Mouse (Mus musculus) forebrain, embryonic 10.5 days (tissue): ENCODE measurements around the gene Mmaa. TPM values are rescaled to one million over a fixed set of nuclear protein-coding genes. Genes with fewer than 3 reads are reported as not detected.
A peak's percentile ranks its signal among the peaks of the same experiment; 100 is the strongest.

Source experiments
- DNase-seq: peaks from one replicate; pipeline ENCODE4 v3.0.0-alpha.2; 2017; ENCODE audit warnings: low spot score; ENCODE audit errors: extremely low spot score
- H3K27ac ChIP-seq: fragments of 300-500 bp; sonication (generic); 2 replicates; pipeline ENCODE4 v1.5.1; 2016; ENCODE audit warnings: mild to moderate bottlenecking
- H3K27me3 ChIP-seq: fragments of 300-500 bp; sonication (generic); 2 replicates; pipeline ENCODE4 v1.6.1; 2016; ENCODE audit warnings: mild to moderate bottlenecking; ENCODE audit not compliant: poor library complexity, severe bottlenecking
- H3K36me3 ChIP-seq: fragments of 300-500 bp; sonication (generic); replicated peaks from 2 replicates; pipeline ENCODE4 v1.6.1; 2016; ENCODE audit warnings: mild to moderate bottlenecking, moderate library complexity
- H3K4me1 ChIP-seq: fragments of 300-500 bp; sonication (generic); 2 replicates; pipeline ENCODE4 v1.6.1; 2016
- H3K4me3 ChIP-seq: fragments of 300-500 bp; sonication (generic); 2 replicates; pipeline ENCODE4 v1.5.1; 2016; ENCODE audit warnings: mild to moderate bottlenecking, moderate library complexity
- H3K9me3 ChIP-seq: fragments of 300-500 bp; sonication (generic); 2 replicates; pipeline ENCODE4 v1.6.1; 2016; ENCODE audit warnings: mild to moderate bottlenecking, moderate library complexity
- WGBS: fragments of 180-500 bp; shearing (Covaris S2); methylation state at CpG from one replicate; pipeline ENCODE4 v1.1.7; 2016; 5-methylcytosine and 5-hydroxymethylcytosine counted together
- polyA plus RNA-seq: library from polyadenylated mRNA; unstranded; fragments of >200 nt; fragmentation: Nextera tagmentation; extraction: Ambion mirVana; gene quantifications from 2 replicates; pipeline ENCODE4 v1.2.1, GENCODE M21; 2016

The Mmaa gene
- polyA plus RNA-seq, 1 experiment from 2014 or later = 11.3 TPM

GRCm38 (mm10) chr8:79239320-79239719, 55.4 kb downstream of the Mmaa start:
- Histone ChIP-seq H3K36me3 (no peaks in the 10 kb centered on the region), H3K4me3 (no peak overlapping the region), H3K27me3 (no peaks in the 10 kb centered on the region), H3K27ac (no peak overlapping the region), H3K9me3 (no peaks in the 10 kb centered on the region), H3K4me1 (no peaks in the 10 kb centered on the region)
- DNase-seq = no peak
- WGBS = 91% methylated on average over 3 of the region's 3 CpGs

- 93% methylated on average over 8 of the region's 8 CpGs for WGBS
Measured at GRCm38 (mm10) chr8:79229266-79229888, 65.4 kb downstream of the Mmaa start.

GRCm38 (mm10) chr8:79227916-79228315, 66.8 kb downstream of the Mmaa start:
- Histone ChIP-seq H3K4me3 (no peak overlapping the region), H3K27me3 (no peaks in the 10 kb centered on the region), H3K9me3 (no peaks in the 10 kb centered on the region; the same call in 1 of the 2 replicates), H3K4me1 (peaks cover 11% of the 10 kb centered on the region), H3K27ac (no peak overlapping the region), H3K36me3 (no peaks in the 10 kb centered on the region)
- no peak for DNase-seq
- 94% methylated on average over 3 of the region's 3 CpGs for WGBS

More at GRCm38 (mm10) chr8:79229266-79229888, 65.4 kb downstream of the Mmaa start:
- no peak overlapping the region for H3K27ac ChIP-seq
- DNase-seq = no peak
- peaks cover 2% of the 10 kb centered on the region for H3K4me1 ChIP-seq
- H3K9me3 ChIP-seq = no peaks in the 10 kb centered on the region; the same call in 1 of the 2 replicates
- H3K4me3 ChIP-seq = no peak overlapping the region
- no peaks in the 10 kb centered on the region for H3K36me3 ChIP-seq
- no peaks in the 10 kb centered on the region for H3K27me3 ChIP-seq

GRCm38 (mm10) chr8:79227194-79227593, 67.5 kb downstream of the Mmaa start:
- H3K36me3 ChIP-seq = no peaks in the 10 kb centered on the region
- no peaks in the 10 kb centered on the region; the same call in 1 of the 2 replicates for H3K9me3 ChIP-seq
- H3K27ac ChIP-seq = no peak overlapping the region
- H3K4me3 ChIP-seq = no peak overlapping the region
- no peak for DNase-seq
- peaks cover 18% of the 10 kb centered on the region for H3K4me1 ChIP-seq
- H3K27me3 ChIP-seq = no peaks in the 10 kb centered on the region
- 85% methylated on average over 4 of the region's 4 CpGs for WGBS

- H3K4me1 ChIP-seq = peaks cover 21% of the 10 kb centered on the region
- no peak overlapping the region for H3K4me3 ChIP-seq
- no peak overlapping the region for H3K27ac ChIP-seq
- DNase-seq = no peak
- no peaks in the 10 kb centered on the region; the same call in 1 of the 2 replicates for H3K9me3 ChIP-seq
- H3K36me3 ChIP-seq = no peaks in the 10 kb centered on the region
- H3K27me3 ChIP-seq = no peaks in the 10 kb centered on the region
- WGBS = 95% methylated on average over 3 of the region's 3 CpGs
Measured at GRCm38 (mm10) chr8:79226046-79226445, 68.7 kb downstream of the Mmaa start.

GRCm38 (mm10) chr8:79225586-79225985, 69.2 kb downstream of the Mmaa start:
- DNase-seq = no peak
- 90% methylated on average over 7 of the region's 7 CpGs for WGBS
- peaks cover 21% of the 10 kb centered on the region for H3K4me1 ChIP-seq
- H3K9me3 ChIP-seq = no peaks in the 10 kb centered on the region; the same call in 1 of the 2 replicates
- no peak overlapping the region for H3K4me3 ChIP-seq
- no peak overlapping the region for H3K27ac ChIP-seq
- no peaks in the 10 kb centered on the region for H3K27me3 ChIP-seq
- H3K36me3 ChIP-seq = no peaks in the 10 kb centered on the region

- no peaks in the 10 kb centered on the region; the same call in 1 of the 2 replicates for H3K9me3 ChIP-seq
- no peaks in the 10 kb centered on the region for H3K36me3 ChIP-seq
- no peak overlapping the region for H3K4me3 ChIP-seq
- peaks cover 21% of the 10 kb centered on the region for H3K4me1 ChIP-seq
- no peaks in the 10 kb centered on the region for H3K27me3 ChIP-seq
- 65% methylated on average over 9 of the region's 9 CpGs for WGBS
- H3K27ac ChIP-seq = peak overlapping the region; percentile 79
- no peak for DNase-seq
Measured at GRCm38 (mm10) chr8:79224363-79224762, 70.4 kb downstream of the Mmaa start.

- WGBS = 87% methylated on average over 5 of the region's 5 CpGs
- Histone ChIP-seq H3K4me3 (no peak overlapping the region), H3K9me3 (no peaks in the 10 kb centered on the region; the same call in 1 of the 2 replicates), H3K4me1 (peaks cover 21% of the 10 kb centered on the region), H3K27ac (peak overlapping the region; percentile 62; the same call in 1 of the 2 replicates), H3K27me3 (no peaks in the 10 kb centered on the region), H3K36me3 (no peaks in the 10 kb centered on the region)
- no peak for DNase-seq
Measured at GRCm38 (mm10) chr8:79222752-79223141, 72.0 kb downstream of the Mmaa start.

GRCm38 (mm10) chr8:79222106-79222751, 72.5 kb downstream of the Mmaa start:
- no peak for DNase-seq

More at GRCm38 (mm10) chr8:79222106-79222751, 72.5 kb downstream of the Mmaa start:
- H3K36me3 ChIP-seq = no peaks in the 10 kb centered on the region
- H3K27ac ChIP-seq = peak overlapping the region; percentile 62; the same call in 1 of the 2 replicates
- peaks cover 21% of the 10 kb centered on the region for H3K4me1 ChIP-seq
- WGBS = 79% methylated on average over 5 of the region's 5 CpGs
- no peak overlapping the region for H3K4me3 ChIP-seq
- H3K27me3 ChIP-seq = no peaks in the 10 kb centered on the region
- H3K9me3 ChIP-seq = no peaks in the 10 kb centered on the region; the same call in 1 of the 2 replicates

Other genes with a start within 250 kb of the Mmaa start
- gene 1700011L22Rik, start 46.4 kb downstream of the Mmaa start, polyA plus RNA-seq = not detected in 2 replicates
- 39.4 TPM in 2 replicates for gene Smad1, start 104.6 kb upstream of the Mmaa start, polyA plus RNA-seq